16 mouse cellular contexts compared by ENCODE assay signal in genomic region chr1:86512154-86512720, GRCm38 (mm10). TPM values are rescaled to one million over a fixed set of nuclear protein-coding genes. Genes with fewer than 3 reads are reported as not detected.
A peak's percentile ranks its signal among the peaks of the same experiment; 100 is the strongest.
DNase-seq lines count a peak whose midpoint lies in the region; ATAC-seq and TF ChIP-seq lines count a peak whose summit lies in the region.
"Had no signal": no experiment of that assay in that cellular context is flagged by ENCODE, and none has a peak within 500 bp of the region (broad histone marks: within the 10 kb centered on the region; RNA-seq: fewer than 3 reads in every experiment).

No protein-coding gene starts in this region.

- no peaks in the 10 kb centered on the region for H3K4me1 ChIP-seq in lung, embryonic 14.5 days (ENCODE audit: insufficient read depth)
- no peaks in the 10 kb centered on the region for H3K4me1 ChIP-seq in lung, postnatal 0 days (ENCODE audit: insufficient read depth, low read depth, low read length)
- peaks cover 4% of the 10 kb centered on the region for H3K4me1 ChIP-seq in ES-Bruce4 (ENCODE audit: control insufficient read depth, insufficient read depth, low read length)
- H3K4me1 ChIP-seq in embryonic facial prominence, embryonic 10.5 days, result peaks cover 40% of the 10 kb centered on the region
- peaks cover 35% of the 10 kb centered on the region for H3K4me1 ChIP-seq in limb, embryonic 13.5 days

- no peaks in the 10 kb centered on the region for H3K27me3 ChIP-seq in lung, embryonic 14.5 days (ENCODE audit: insufficient read depth, low read length)
- H3K27me3 ChIP-seq in lung, postnatal 0 days (replicated peaks; ENCODE audit: insufficient read depth, low read length), result no peaks in the 10 kb centered on the region
- H3K27me3 ChIP-seq in ES-Bruce4 (ENCODE audit: control insufficient read depth, insufficient read depth, low read length, poor library complexity, severe bottlenecking), result no peaks in the 10 kb centered on the region
- no peaks in the 10 kb centered on the region for H3K27me3 ChIP-seq in embryonic facial prominence, embryonic 10.5 days (replicated peaks; ENCODE audit: low read depth, poor library complexity, severe bottlenecking)
- H3K27me3 ChIP-seq in limb, embryonic 13.5 days, result no peaks in the 10 kb centered on the region
- H3K27me3 ChIP-seq: heart, embryonic 12.5 days; liver, embryonic 15.5 days had no signal

- no peak overlapping the region for H3K27ac ChIP-seq in lung, embryonic 14.5 days (ENCODE audit: low read depth)
- H3K27ac ChIP-seq in lung, postnatal 0 days (ENCODE audit: low read length), result no peak overlapping the region
- no peak overlapping the region for H3K27ac ChIP-seq in ES-Bruce4 (ENCODE audit: insufficient read depth, low read length)
- H3K27ac ChIP-seq in embryonic facial prominence, embryonic 10.5 days (replicated peaks), result peak overlapping the region; percentile 91
- peak overlapping the region; percentile 16; the same call in 1 of the 2 replicates for H3K27ac ChIP-seq in limb, embryonic 13.5 days
- H3K27ac ChIP-seq: liver, embryonic 15.5 days had no signal

- no peak overlapping the region for H3K9ac ChIP-seq in lung, embryonic 14.5 days
- no peak overlapping the region for H3K9ac ChIP-seq in lung, postnatal 0 days (replicated peaks; ENCODE audit: low read depth)
- 0 out of 2 replicates have a peak overlapping the region, but pooled peaks have one; percentile 33 for H3K9ac ChIP-seq in ES-Bruce4 (ENCODE audit: low read depth, poor library complexity, severe bottlenecking)
- no peak overlapping the region for H3K9ac ChIP-seq in limb, embryonic 13.5 days
- H3K9ac ChIP-seq: heart, embryonic 12.5 days; liver, embryonic 15.5 days had no signal

- peak; percentile 0 for DNase-seq in lung, embryonic 14.5 days
- no peak for DNase-seq in lung, postnatal 0 days (ENCODE audit: low spot score)
- no peak for DNase-seq in embryonic facial prominence, embryonic 10.5 days (ENCODE audit: low spot score)
- no peak for DNase-seq in left cerebral cortex, postnatal 4 days
- no peak for DNase-seq in urinary bladder, postnatal 14 days (ENCODE audit: low spot score)
- DNase-seq in left cerebral cortex, postnatal 10 days (ENCODE audit: extremely low spot score in 1 of 2, low spot score in 2 of 2), result no peak
- DNase-seq: cerebellum, adult 2 months; gastrocnemius, postnatal 25 days; heart, postnatal 36 days; kidney, postnatal 10 days; lung, postnatal 36 days; thymus, postnatal 25 days had no signal

- no peak for TF ChIP-seq CTCF in lung, embryonic 14.5 days (IDR thresholded peaks at IDR 0.05; ENCODE audit: low read depth)
- TF ChIP-seq CTCF in lung, postnatal 0 days (IDR thresholded peaks at IDR 0.05), result no peak
- TF ChIP-seq CTCF in ES-Bruce4 (IDR thresholded peaks at IDR 0.05; ENCODE audit: low read depth, low read length), result no peak

- WGBS in lung, embryonic 14.5 days, result 76% methylated on average over 4 of the region's 4 CpGs
- WGBS in lung, postnatal 0 days, result 79% methylated on average over 4 of the region's 4 CpGs
- 82% methylated on average over 4 of the region's 4 CpGs for WGBS in embryonic facial prominence, embryonic 10.5 days
- WGBS in limb, embryonic 13.5 days, result 64% methylated on average over 4 of the region's 4 CpGs

- no peak for TF ChIP-seq EP300 in lung, postnatal 0 days (IDR thresholded peaks at IDR 0.05)
- no peak for TF ChIP-seq EP300 in ES-Bruce4 (IDR thresholded peaks at IDR 0.05; ENCODE audit: insufficient read depth, low read depth, low read length)

- no peak overlapping the region for H3K4me2 ChIP-seq in lung, embryonic 14.5 days
- H3K4me2 ChIP-seq in lung, postnatal 0 days (replicated peaks; ENCODE audit: low read depth, low read length), result no peak overlapping the region
- H3K4me2 ChIP-seq in limb, embryonic 13.5 days (replicated peaks), result no peak overlapping the region
- H3K4me2 ChIP-seq: heart, embryonic 12.5 days; liver, embryonic 15.5 days had no signal

- TF ChIP-seq POLR2A in ES-Bruce4 (IDR thresholded peaks at IDR 0.05; ENCODE audit: insufficient read depth, low read length), result no peak

- intact Hi-C loops in left cerebral cortex, postnatal 4 days (cut with DNase I), result no loop called here
- intact Hi-C loops in left cerebral cortex, postnatal 10 days (cut with DNase I), result no loop called here

- no peak overlapping the region for H3K4me3 ChIP-seq in lung, embryonic 14.5 days (ENCODE audit: low read depth, low read length)
- H3K4me3 ChIP-seq in lung, postnatal 0 days (ENCODE audit: low read depth, low read length), result no peak overlapping the region
- no peak overlapping the region for H3K4me3 ChIP-seq in ES-Bruce4 (ENCODE audit: low read depth, low read length)
- H3K4me3 ChIP-seq in embryonic facial prominence, embryonic 10.5 days, result no peak overlapping the region
- no peak overlapping the region for H3K4me3 ChIP-seq in limb, embryonic 13.5 days
- H3K4me3 ChIP-seq: heart, embryonic 12.5 days; liver, embryonic 15.5 days had no signal

- no peak for ATAC-seq in lung, embryonic 14.5 days (ENCODE audit: insufficient read depth)
- ATAC-seq in lung, postnatal 0 days, result no peak
- ATAC-seq in limb, embryonic 13.5 days (ENCODE audit: low FRiP score, low read depth), result no peak

- no peaks in the 10 kb centered on the region for H3K9me3 ChIP-seq in lung, embryonic 14.5 days (ENCODE audit: low read depth, low read length)
- H3K9me3 ChIP-seq in lung, postnatal 0 days (ENCODE audit: low read length), result no peaks in the 10 kb centered on the region
- H3K9me3 ChIP-seq in ES-Bruce4 (replicated peaks; ENCODE audit: control insufficient read depth, insufficient read depth, low read length, poor library complexity, severe bottlenecking), result no peaks in the 10 kb centered on the region
- no peaks in the 10 kb centered on the region for H3K9me3 ChIP-seq in embryonic facial prominence, embryonic 10.5 days
- no peaks in the 10 kb centered on the region for H3K9me3 ChIP-seq in limb, embryonic 13.5 days
- H3K9me3 ChIP-seq: heart, embryonic 12.5 days; liver, embryonic 15.5 days had no signal

- H3K36me3 ChIP-seq in lung, embryonic 14.5 days (ENCODE audit: insufficient read depth), result no peaks in the 10 kb centered on the region
- no peaks in the 10 kb centered on the region for H3K36me3 ChIP-seq in lung, postnatal 0 days (ENCODE audit: insufficient read depth, low read length)
- no peaks in the 10 kb centered on the region for H3K36me3 ChIP-seq in ES-Bruce4 (ENCODE audit: control insufficient read depth, insufficient read depth, low read length, poor library complexity, severe bottlenecking)
- H3K36me3 ChIP-seq in embryonic facial prominence, embryonic 10.5 days (replicated peaks), result no peaks in the 10 kb centered on the region
- no peaks in the 10 kb centered on the region for H3K36me3 ChIP-seq in limb, embryonic 13.5 days
- H3K36me3 ChIP-seq: heart, embryonic 12.5 days; liver, embryonic 15.5 days had no signal

RNA-seq across cellular contexts. Expression of gene Ptma, which starts 14.3 kb away (rescaled TPM):
- polyA plus RNA-seq in lung, embryonic 14.5 days (2014; fragmentation: Nextera tagmentation; extraction: Ambion mirVana), result 3,453 and 3,547 TPM in 2 replicates
- polyA plus RNA-seq in lung, postnatal 0 days (2015; fragmentation: Nextera tagmentation; extraction: Ambion mirVana), result 1,264 and 1,361 TPM in 2 replicates
- 3,893 and 3,930 TPM in 2 replicates for polyA plus RNA-seq in ES-Bruce4 (2011; ENCODE audit: insufficient read depth, insufficient read length, low read depth, missing spikeins)
- polyA plus RNA-seq in embryonic facial prominence, embryonic 10.5 days (2016; fragmentation: Nextera tagmentation; extraction: Ambion mirVana), result 3,352 and 3,592 TPM in 2 replicates
- polyA plus RNA-seq in limb, embryonic 13.5 days (2015; fragmentation: Nextera tagmentation; extraction: Ambion mirVana), result 2,828 and 3,051 TPM in 2 replicates
- 1,000 to 10,000 TPM; 1,018 to 1,064 TPM for total RNA-seq in left cerebral cortex, postnatal 4 days (2021)
- 100 to 1,000 TPM; 438 to 477 TPM for total RNA-seq in left cerebral cortex, postnatal 10 days (2021)

Comparison
In these comparisons a context has a peak if more than half of its experiments do, and no peak if none do; other contexts are left out.
1. H3K27ac ChIP-seq: peak in embryonic facial prominence, embryonic 10.5 days (single experiment) and limb, embryonic 13.5 days (single experiment); none in lung, embryonic 14.5 days (single experiment), lung, postnatal 0 days (single experiment) and ES-Bruce4 (single experiment).